Mouse (Mus musculus) naive thymus-derived CD4-positive, alpha-beta T cell, adult 2 months (primary cell): ENCODE data around the gene Qtrt1.
A peak's percentile ranks its signal among the peaks of the same experiment; 100 is the strongest.
"Not testable (repeated sequence)": the region's sequence is repeated elsewhere in the genome, so short reads cannot be mapped to it uniquely, and the experiment has no call there.

Source experiments
- DNase-seq: peaks from one replicate; pipeline ENCODE4 v3.0.0-alpha.2; 2011; ENCODE audit warnings: low read depth

Gene Qtrt1

GRCm38 (mm10) chr9:21451391-21451790 is 39.8 kb downstream of the Qtrt1 start:
- DNase-seq = peak; percentile 52

- no peak for DNase-seq
These were observed 40.2 kb downstream of the Qtrt1 start for GRCm38 (mm10) chr9:21451870-21452269.

- no peak for DNase-seq
These were observed 41.4 kb downstream of the Qtrt1 start for GRCm38 (mm10) chr9:21453003-21453402.

DNA sequence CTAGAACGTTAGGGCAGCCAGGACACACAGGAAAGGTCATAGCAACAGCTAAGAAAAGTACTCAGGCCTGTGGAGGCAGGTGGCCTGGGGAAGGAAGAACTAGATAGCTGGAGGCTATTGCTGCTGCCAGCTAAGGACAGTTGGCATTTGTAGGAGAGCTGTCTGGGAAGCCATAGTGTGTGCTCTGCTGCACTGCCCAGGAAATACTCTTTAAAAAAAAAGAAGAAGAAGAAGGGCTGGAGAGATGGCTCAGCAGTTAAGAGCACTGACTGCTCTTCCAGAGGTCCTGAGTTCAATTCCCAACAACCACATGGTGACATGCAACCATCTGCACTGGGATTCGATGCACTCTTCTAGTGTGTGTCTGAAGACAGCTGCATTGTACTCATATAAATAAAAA is 41.8 kb downstream of the Qtrt1 start:
- DNase-seq = no peak

GRCm38 (mm10) chr9:21454556-21454955 is 42.9 kb downstream of the Qtrt1 start:
- no peak for DNase-seq

- DNase-seq = peak; percentile 61
These were observed 43.6 kb downstream of the Qtrt1 start for GRCm38 (mm10) chr9:21455103-21455770.

DNA sequence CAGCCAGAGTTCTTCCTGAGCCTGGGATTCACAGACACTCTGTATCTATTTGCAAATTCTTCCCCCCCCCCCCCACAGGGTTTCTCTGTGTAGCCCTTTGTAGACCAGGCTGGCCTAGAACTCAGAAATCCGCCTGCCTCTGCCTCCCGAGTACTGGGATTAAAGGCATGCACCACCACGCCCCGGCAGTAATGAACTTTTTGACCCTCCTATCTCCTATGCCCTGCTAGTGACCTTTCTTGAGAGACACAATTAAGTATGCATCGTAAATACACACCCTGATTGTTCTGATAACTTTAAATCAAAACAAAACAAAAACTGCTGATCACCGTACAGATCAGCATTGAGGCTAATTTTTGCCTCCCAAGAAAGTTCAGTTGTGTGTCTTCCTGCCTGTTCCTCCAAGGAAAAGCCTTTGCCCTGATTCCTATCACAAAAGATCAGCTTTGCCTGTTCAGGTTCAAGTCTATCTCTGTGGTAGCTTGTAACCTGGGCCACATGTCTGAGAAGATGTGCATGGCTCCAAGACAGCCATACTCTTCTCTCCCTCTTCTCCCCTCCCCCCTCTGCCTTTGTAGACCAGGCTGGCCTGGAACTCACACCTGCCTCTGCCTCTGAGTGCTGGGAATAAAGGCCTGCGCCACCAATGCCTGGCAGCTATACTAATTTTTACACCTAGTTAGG is 44.8 kb downstream of the Qtrt1 start:
- no peak for DNase-seq

DNA sequence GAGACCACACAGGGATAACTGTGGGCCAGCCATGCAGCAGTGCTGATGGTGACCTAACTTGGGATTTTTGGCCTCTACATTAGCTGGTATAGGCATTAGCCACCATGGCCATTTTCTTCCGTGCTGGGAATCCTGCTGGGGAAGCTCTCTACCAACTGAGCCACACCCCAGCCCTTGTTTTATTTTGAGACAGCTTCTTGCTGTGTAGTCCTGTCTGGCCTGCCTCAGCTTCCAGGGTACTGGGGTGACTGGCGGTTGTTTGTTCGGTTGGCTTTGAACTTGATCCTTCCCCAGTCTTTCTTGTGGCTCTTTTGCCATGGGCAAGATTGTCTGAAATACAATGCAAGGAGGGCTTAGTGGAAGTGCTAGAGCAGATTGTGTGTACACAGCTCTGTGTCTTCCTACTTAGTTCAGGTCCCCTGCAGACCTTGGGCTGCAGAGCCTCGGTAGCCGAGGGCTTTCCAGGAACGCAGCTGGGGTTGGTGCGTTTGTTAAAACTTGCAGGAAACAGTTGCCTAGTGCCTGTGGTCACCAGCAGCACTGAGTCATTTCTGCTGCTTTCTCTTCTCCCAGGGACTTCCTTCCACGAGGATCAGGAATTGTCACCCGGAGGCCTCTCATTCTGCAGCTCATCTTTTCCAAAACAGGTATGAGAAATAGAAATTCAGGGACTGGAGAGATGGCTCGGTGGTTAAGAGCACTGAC is 45.4 kb downstream of the Qtrt1 start:
- peak; percentile 48 for DNase-seq

GRCm38 (mm10) chr9:21458821-21459220 is 47.2 kb downstream of the Qtrt1 start:
- DNase-seq = no peak

DNA sequence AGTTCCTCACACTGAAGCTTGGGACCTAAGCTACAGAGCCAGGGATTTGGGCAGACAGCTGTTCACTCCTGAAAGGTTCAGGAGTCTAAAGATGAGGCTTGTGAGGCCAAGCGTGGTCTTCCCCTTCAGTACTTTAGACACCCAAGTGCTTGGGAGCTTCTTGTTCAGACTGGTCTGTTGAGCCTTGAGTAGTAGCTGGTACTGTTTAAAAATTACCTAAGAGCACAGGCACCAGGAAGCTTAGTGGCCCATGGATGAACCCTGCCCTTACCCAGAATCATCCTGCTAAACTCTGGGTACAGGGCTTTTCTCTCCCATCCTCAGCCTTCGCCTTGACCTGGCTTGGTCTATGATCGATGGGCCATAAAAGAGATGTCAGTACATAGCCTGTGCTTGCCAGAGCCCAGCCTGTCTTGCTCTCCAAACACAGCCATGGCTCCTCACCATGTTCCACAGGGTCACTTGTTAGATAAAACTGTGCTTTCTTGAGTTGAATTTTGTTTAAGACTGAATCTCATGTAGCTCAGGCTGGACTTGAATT is 48.8 kb downstream of the Qtrt1 start:
- no peak for DNase-seq

GRCm38 (mm10) chr9:21463138-21463590 is 51.5 kb downstream of the Qtrt1 start:
- DNase-seq = no peak

GRCm38 (mm10) chr9:21463766-21464564 is 52.3 kb downstream of the Qtrt1 start:
- DNase-seq = no peak

- DNase-seq = not testable (repeated sequence)
These were observed 52.9 kb downstream of the Qtrt1 start for GRCm38 (mm10) chr9:21464565-21464928.

GRCm38 (mm10) chr9:21469032-21470024 is 57.7 kb downstream of the Qtrt1 start:
- peak; percentile 85 for DNase-seq
